15 mouse cellular contexts compared by ENCODE assay signal in the genomic region with DNA sequence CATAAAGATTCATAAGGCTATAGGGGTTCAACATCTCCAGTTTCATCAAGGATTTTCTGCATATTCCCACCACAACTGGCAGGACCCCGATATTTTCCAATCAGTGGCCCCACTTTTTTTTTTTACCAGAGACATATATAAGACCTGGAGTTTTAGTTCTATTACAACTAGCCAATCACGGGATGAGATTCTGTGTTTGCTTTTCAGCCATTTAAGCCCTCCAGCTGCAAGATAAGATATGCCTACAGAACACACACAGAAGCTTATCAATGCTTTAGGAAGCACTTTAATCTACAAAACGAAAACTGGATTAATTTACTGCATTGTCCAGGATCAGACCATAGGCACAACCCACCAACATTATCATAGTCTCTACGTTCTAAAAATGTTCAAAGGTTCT.
"Had no signal": no experiment of that assay in that cellular context is flagged by ENCODE, and none has a peak within 500 bp of the region (broad histone marks: within the 10 kb centered on the region; RNA-seq: fewer than 3 reads in every experiment).

No protein-coding gene starts in this region.

- H3K4me3 ChIP-seq: limb, embryonic 12.5 days; lung, embryonic 15.5 days; midbrain, embryonic 13.5 days; neural tube, embryonic 15.5 days had no signal

- H3K27me3 ChIP-seq: limb, embryonic 12.5 days; lung, embryonic 15.5 days; midbrain, embryonic 13.5 days; neural tube, embryonic 15.5 days had no signal

- H3K36me3 ChIP-seq: limb, embryonic 12.5 days; lung, embryonic 15.5 days; midbrain, embryonic 13.5 days; neural tube, embryonic 15.5 days had no signal

- H3K9ac ChIP-seq: limb, embryonic 12.5 days; lung, embryonic 15.5 days; midbrain, embryonic 13.5 days; neural tube, embryonic 15.5 days had no signal

- H3K4me2 ChIP-seq: limb, embryonic 12.5 days; lung, embryonic 15.5 days; midbrain, embryonic 13.5 days; neural tube, embryonic 15.5 days had no signal

- H3K9me3 ChIP-seq: limb, embryonic 12.5 days; lung, embryonic 15.5 days; neural tube, embryonic 15.5 days had no signal

- DNase-seq: kidney, adult 8-10 months; kidney, postnatal 36 days; lung, postnatal 14 days; right cerebral cortex, adult 18-20 months; right cerebral cortex, postnatal 25 days; thymus, adult 18-20 months; thymus, postnatal 14 days had no signal

- H3K27ac ChIP-seq: kidney, postnatal 0 days; limb, embryonic 12.5 days; lung, embryonic 15.5 days; macrophage; midbrain, embryonic 13.5 days; neural tube, embryonic 15.5 days; stomach, postnatal 0 days had no signal

- ATAC-seq: intestine, embryonic 16.5 days; midbrain, embryonic 13.5 days had no signal

- H3K4me1 ChIP-seq: midbrain, embryonic 13.5 days; neural tube, embryonic 15.5 days had no signal
